Mouse (Mus musculus) liver, postnatal 0 days (tissue): ENCODE data around the gene Rbm47.

Experiments
- CTCF ChIP-seq: sonication (generic); IDR thresholded peaks from 2 replicates; pipeline ENCODE4 v1.5.1; 2016; ENCODE audit warnings: antibody characterized with exemption, low read depth
- EP300 ChIP-seq: IDR thresholded peaks from 2 replicates; pipeline ENCODE4 v1.6.1; 2016; ENCODE audit warnings: antibody characterized with exemption, low read depth, mild to moderate bottlenecking

DNA sequence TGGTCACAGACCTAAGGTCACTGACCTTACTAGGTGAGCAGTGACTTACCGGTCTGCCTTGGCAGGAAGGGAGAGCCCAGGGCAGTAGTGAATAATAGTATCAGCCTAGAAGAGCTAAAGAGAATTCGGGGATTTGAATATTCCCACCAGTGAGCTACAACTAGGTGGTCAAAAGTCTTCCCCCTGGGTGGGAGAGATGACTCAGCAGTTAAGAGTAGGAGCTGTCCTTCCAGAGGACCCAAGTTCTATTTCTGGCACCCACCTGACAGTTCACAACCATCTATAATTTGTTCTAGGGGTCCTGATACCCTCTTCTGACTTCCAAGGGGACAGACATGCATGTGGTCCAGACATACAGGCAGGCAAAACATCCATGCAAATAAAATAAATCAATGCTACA lies 102.6 kb downstream of the Rbm47 start:
- no peak for TF ChIP-seq CTCF
- no peak for TF ChIP-seq EP300
